Comparison of ENCODE assay signal across 8 mouse cellular contexts in genomic region chr17:32075164-32075563, GRCm38 (mm10). TPM values are rescaled to one million over a fixed set of nuclear protein-coding genes. Genes with fewer than 3 reads are reported as not detected.
DNase-seq lines count a peak whose midpoint lies in the region; ATAC-seq and TF ChIP-seq lines count a peak whose summit lies in the region.

No protein-coding gene starts in this region.

- H3K9me3 ChIP-seq in embryonic facial prominence, embryonic 14.5 days (ENCODE audit: control insufficient read depth, low read length), result no peaks in the 10 kb centered on the region
- no peaks in the 10 kb centered on the region for H3K9me3 ChIP-seq in lung, embryonic 14.5 days (ENCODE audit: low read depth, low read length)

- peak; percentile 62 for ATAC-seq in embryonic facial prominence, embryonic 14.5 days (ENCODE audit: low read depth)
- ATAC-seq in lung, embryonic 14.5 days (ENCODE audit: insufficient read depth), result no peak; the same call in 1 of the 2 replicates

- H3K4me1 ChIP-seq in embryonic facial prominence, embryonic 14.5 days (ENCODE audit: control insufficient read depth, insufficient read depth, low read length), result no peaks in the 10 kb centered on the region
- no peaks in the 10 kb centered on the region for H3K4me1 ChIP-seq in lung, embryonic 14.5 days (ENCODE audit: insufficient read depth)

- 0% methylated on average over 1 of the region's 2 CpGs for WGBS in embryonic facial prominence, embryonic 14.5 days
- WGBS in lung, embryonic 14.5 days, result 0% methylated on average over 2 of the region's 2 CpGs

- H3K27me3 ChIP-seq in embryonic facial prominence, embryonic 14.5 days (replicated peaks; ENCODE audit: control insufficient read depth, insufficient read depth, low read length), result no peaks in the 10 kb centered on the region
- H3K27me3 ChIP-seq in lung, embryonic 14.5 days (ENCODE audit: insufficient read depth, low read length), result no peaks in the 10 kb centered on the region

- peak; percentile 84 for TF ChIP-seq CTCF in lung, embryonic 14.5 days (IDR thresholded peaks at IDR 0.05; ENCODE audit: low read depth)

- peak; percentile 43 for DNase-seq in right cerebral cortex, adult 18-20 months
- no peak for DNase-seq in right cerebral cortex, postnatal 36 days (ENCODE audit: low spot score in 2 of 2)
- DNase-seq in ZHBTc4 (ENCODE audit: low read depth, low spot score), result peak; percentile 85
- peak; percentile 30 for DNase-seq in embryonic facial prominence, embryonic 14.5 days (ENCODE audit: low spot score)
- DNase-seq in kidney, adult 9 months, result peak; percentile 55
- peak; percentile 65 for DNase-seq in lung, embryonic 14.5 days
- peak; percentile 40 for DNase-seq in retina, postnatal 7 days (ENCODE audit: low read depth, low spot score)
- DNase-seq in ovary, adult 18-20 months (ENCODE audit: low spot score), result no peak

- H3K9ac ChIP-seq in embryonic facial prominence, embryonic 14.5 days (ENCODE audit: low read depth, low read length), result no peak overlapping the region
- no peak overlapping the region for H3K9ac ChIP-seq in lung, embryonic 14.5 days

- no peak overlapping the region for H3K4me2 ChIP-seq in embryonic facial prominence, embryonic 14.5 days (ENCODE audit: low read depth, low read length)
- H3K4me2 ChIP-seq in lung, embryonic 14.5 days, result no peak overlapping the region

- no peak overlapping the region for H3K4me3 ChIP-seq in embryonic facial prominence, embryonic 14.5 days (ENCODE audit: low read depth, low read length)
- no peak overlapping the region for H3K4me3 ChIP-seq in lung, embryonic 14.5 days (ENCODE audit: low read depth, low read length)

- H3K27ac ChIP-seq in embryonic facial prominence, embryonic 14.5 days (replicated peaks; ENCODE audit: low read depth, low read length), result no peak overlapping the region
- H3K27ac ChIP-seq in lung, embryonic 14.5 days (ENCODE audit: low read depth), result no peak overlapping the region

- no peaks in the 10 kb centered on the region for H3K36me3 ChIP-seq in embryonic facial prominence, embryonic 14.5 days (ENCODE audit: control insufficient read depth, insufficient read depth, low read length)
- no peaks in the 10 kb centered on the region for H3K36me3 ChIP-seq in lung, embryonic 14.5 days (ENCODE audit: insufficient read depth)

RNA-seq across cellular contexts. Expression of gene Hsf2bp, which starts 39.0 kb away (rescaled TPM):
- 1.2 and 1.3 TPM in 2 replicates for polyA plus RNA-seq in embryonic facial prominence, embryonic 14.5 days (2014; fragmentation: Nextera tagmentation; extraction: Ambion mirVana)
- polyA plus RNA-seq in lung, embryonic 14.5 days (2014; fragmentation: Nextera tagmentation; extraction: Ambion mirVana), result 0.38 and 0.55 TPM in 2 replicates

RNA-seq across cellular contexts. Expression of gene Rrp1b, which starts 39.3 kb away (rescaled TPM):
- polyA plus RNA-seq in embryonic facial prominence, embryonic 14.5 days (2014; fragmentation: Nextera tagmentation; extraction: Ambion mirVana), result 41.9 and 47.9 TPM in 2 replicates
- 76.5 and 77.5 TPM in 2 replicates for polyA plus RNA-seq in lung, embryonic 14.5 days (2014; fragmentation: Nextera tagmentation; extraction: Ambion mirVana)

Comparison
In these comparisons a context has a peak if more than half of its experiments do, and no peak if none do; other contexts are left out.
1. DNase-seq: peak in right cerebral cortex, adult 18-20 months (single experiment), ZHBTc4 (single experiment), embryonic facial prominence, embryonic 14.5 days (single experiment), kidney, adult 9 months (single experiment), lung, embryonic 14.5 days (single experiment) and retina, postnatal 7 days (single experiment); none in right cerebral cortex, postnatal 36 days (0 of 2) and ovary, adult 18-20 months (single experiment).